Mouse (Mus musculus) hindbrain, embryonic 14.5 days (tissue): Measurements from ENCODE around the gene Gm10053. TPM values are rescaled to one million over a fixed set of nuclear protein-coding genes. Genes with fewer than 3 reads are reported as not detected.

Experiments
- ATAC-seq: fragments of 200-750 bp; cut with Nextera tagmentation; 2 replicates; pipeline ENCODE4 v1.8.0; 2017; ENCODE audit warnings: moderate number of reproducible peaks, mild to moderate bottlenecking, moderate TSS enrichment, moderate library complexity; ENCODE audit not compliant: low FRiP score
- DNase-seq: peaks from one replicate; pipeline ENCODE4 v3.0.0-alpha.2; 2015; ENCODE audit warnings: low spot score
- H3K27ac ChIP-seq: fragments of 300-500 bp; sonication (generic); 2 replicates; pipeline ENCODE4 v1.5.1; 2014; ENCODE audit warnings: mild to moderate bottlenecking, moderate library complexity
- H3K27me3 ChIP-seq: fragments of 300-500 bp; sonication (generic); 2 replicates; pipeline ENCODE4 v1.6.1; 2014; ENCODE audit warnings: mild to moderate bottlenecking, low read length, mixed read lengths; ENCODE audit not compliant: control insufficient read depth, insufficient read depth
- H3K36me3 ChIP-seq: fragments of 300-500 bp; sonication (generic); replicated peaks from 2 replicates; pipeline ENCODE4 v1.6.1; 2014; ENCODE audit not compliant: control insufficient read depth, insufficient read depth
- H3K4me1 ChIP-seq: fragments of 300-500 bp; sonication (generic); replicated peaks from 2 replicates; pipeline ENCODE4 v1.6.1; 2014; ENCODE audit warnings: antibody characterized with exemption, low read length, mixed read lengths; ENCODE audit not compliant: control insufficient read depth, insufficient read depth
- H3K4me2 ChIP-seq: fragments of 300-500 bp; sonication (generic); replicated peaks from 2 replicates; pipeline ENCODE4 v1.6.1; 2014; ENCODE audit warnings: mild to moderate bottlenecking, moderate library complexity
- H3K4me3 ChIP-seq: fragments of 300-500 bp; sonication (generic); replicated peaks from 2 replicates; pipeline ENCODE4 v1.5.1; 2014; ENCODE audit warnings: mild to moderate bottlenecking, low read length
- H3K9ac ChIP-seq: fragments of 300-500 bp; sonication (generic); 2 replicates; pipeline ENCODE4 v1.6.1; 2014
- H3K9me3 ChIP-seq: fragments of 300-500 bp; sonication (generic); 2 replicates; pipeline ENCODE4 v1.6.1; 2016; ENCODE audit warnings: low read length; ENCODE audit not compliant: control insufficient read depth
- WGBS: fragments of 180-500 bp; shearing (Covaris S2); extraction: QIAGEN DNeasy Blood & Tissue Kit; methylation state at CpG from one replicate; pipeline ENCODE4 v1.1.7; 2014; 5-methylcytosine and 5-hydroxymethylcytosine counted together
- polyA plus RNA-seq: library from polyadenylated mRNA; unstranded; fragments of >200 nt; fragmentation: Nextera tagmentation; extraction: Ambion mirVana; gene quantifications from 2 replicates; pipeline ENCODE4 v1.2.1, GENCODE M21; 2014

The Gm10053 gene
- polyA plus RNA-seq, 1 experiment from 2014 or later: 296 TPM

DNA sequence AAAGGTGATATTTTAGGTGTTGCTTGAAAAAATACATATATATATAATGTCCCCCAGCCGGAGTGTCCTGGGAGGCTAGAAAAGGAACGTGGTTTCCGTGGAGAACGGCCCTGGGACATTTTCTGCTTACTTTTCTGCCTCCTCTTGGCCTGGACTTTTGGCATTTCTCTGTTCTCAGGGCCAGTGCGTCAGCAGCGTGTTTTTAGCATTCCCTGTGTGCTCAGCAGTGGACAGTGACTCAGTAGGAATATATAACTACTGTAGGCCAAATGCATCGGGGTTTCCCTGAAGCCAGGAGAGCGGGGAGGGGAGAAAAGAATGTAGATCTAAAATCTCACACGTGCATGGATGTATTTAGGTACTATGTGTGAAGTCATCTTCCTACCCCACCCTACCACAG lies 10.1 kb upstream of the Gm10053 start:
- H3K4me2 ChIP-seq: no peak overlapping the region
- DNase-seq (no peak), ATAC-seq (no peak)
- H3K4me3 ChIP-seq: no peak overlapping the region
- H3K27me3 ChIP-seq: peaks cover 29% of the 10 kb centered on the region
- WGBS: 88% methylated on average over 9 of the region's 9 CpGs
- no peak overlapping the region for H3K9ac ChIP-seq
- H3K9me3 ChIP-seq: no peaks in the 10 kb centered on the region
- no peak overlapping the region for H3K27ac ChIP-seq
- H3K36me3 ChIP-seq: no peaks in the 10 kb centered on the region
- 0 out of 2 replicates have a peak, but pooled peaks cover 3% of the 10 kb centered on the region for H3K4me1 ChIP-seq

DNA sequence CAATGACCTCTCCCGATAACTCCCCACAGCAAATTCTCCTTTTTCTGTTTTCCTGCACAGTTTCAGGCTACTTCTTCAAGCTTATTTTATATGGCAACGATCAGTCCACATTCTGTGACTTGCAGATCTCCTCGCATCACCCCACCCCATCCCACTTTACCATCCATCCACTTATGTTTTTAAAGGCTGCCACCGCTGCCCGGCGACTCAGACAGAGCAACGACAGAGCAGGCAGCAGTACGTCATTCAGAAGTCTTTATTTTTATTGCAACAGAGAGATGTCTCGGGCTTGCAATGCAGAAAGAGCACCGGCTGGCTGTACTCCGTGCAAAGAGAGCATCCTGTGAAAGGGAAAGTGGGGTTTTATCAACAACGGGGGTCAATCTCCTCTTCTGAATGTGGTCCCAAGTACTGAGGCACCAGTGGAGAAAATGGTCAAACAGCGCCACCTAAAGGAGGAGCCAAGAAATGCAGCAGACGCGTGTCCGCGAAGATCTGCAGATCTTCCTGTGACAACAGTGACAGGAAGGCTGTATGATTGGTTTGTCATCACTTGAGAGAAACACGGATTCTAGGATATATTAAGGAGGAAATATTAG lies 4.3 kb upstream of the Gm10053 start:
- H3K27me3 ChIP-seq: 0 out of 2 replicates have a peak, but pooled peaks cover 5% of the 10 kb centered on the region
- no peaks in the 10 kb centered on the region for H3K4me1 ChIP-seq
- H3K4me2 ChIP-seq: peak overlapping the region; percentile 52
- H3K36me3 ChIP-seq: no peaks in the 10 kb centered on the region
- DNase-seq (peak; percentile 94), ATAC-seq (peak; percentile 48; the same call in 1 of the 2 replicates)
- no peak overlapping the region for H3K27ac ChIP-seq
- H3K4me3 ChIP-seq: peak overlapping the region; percentile 22
- H3K9ac ChIP-seq: peak overlapping the region; percentile 36; the same call in 1 of the 2 replicates
- no peaks in the 10 kb centered on the region for H3K9me3 ChIP-seq
- WGBS: 21% methylated on average over 18 of the region's 18 CpGs

DNA sequence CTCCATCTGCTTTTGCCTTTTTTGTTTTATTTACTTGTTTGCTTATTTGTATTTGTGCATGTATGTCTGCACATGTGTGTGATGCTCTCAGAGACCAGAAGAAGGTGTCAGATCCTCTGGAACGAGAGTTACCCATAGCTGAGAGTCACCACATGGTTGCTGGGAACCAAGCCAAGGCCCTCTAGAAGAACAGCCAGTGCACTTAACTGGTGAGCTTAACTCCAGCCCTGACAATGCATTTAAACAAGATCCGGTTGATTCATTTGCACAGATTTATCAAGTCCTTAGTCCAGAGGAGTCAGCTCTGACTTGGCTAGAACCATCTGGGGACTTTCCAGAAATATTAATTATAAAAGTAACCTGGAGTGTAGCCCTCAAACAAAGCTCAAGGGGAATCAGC lies 1.6 kb upstream of the Gm10053 start:
- H3K27me3 ChIP-seq: 0 out of 2 replicates have a peak, but pooled peaks cover 5% of the 10 kb centered on the region
- no peaks in the 10 kb centered on the region for H3K36me3 ChIP-seq
- no peak overlapping the region for H3K4me3 ChIP-seq
- no peak overlapping the region for H3K4me2 ChIP-seq
- H3K9me3 ChIP-seq: no peaks in the 10 kb centered on the region
- ATAC-seq (no peak), DNase-seq (no peak)
- no peak overlapping the region for H3K9ac ChIP-seq
- no peak overlapping the region for H3K27ac ChIP-seq
- WGBS: 73% methylated on average over 2 of the region's 2 CpGs
- no peaks in the 10 kb centered on the region for H3K4me1 ChIP-seq

DNA sequence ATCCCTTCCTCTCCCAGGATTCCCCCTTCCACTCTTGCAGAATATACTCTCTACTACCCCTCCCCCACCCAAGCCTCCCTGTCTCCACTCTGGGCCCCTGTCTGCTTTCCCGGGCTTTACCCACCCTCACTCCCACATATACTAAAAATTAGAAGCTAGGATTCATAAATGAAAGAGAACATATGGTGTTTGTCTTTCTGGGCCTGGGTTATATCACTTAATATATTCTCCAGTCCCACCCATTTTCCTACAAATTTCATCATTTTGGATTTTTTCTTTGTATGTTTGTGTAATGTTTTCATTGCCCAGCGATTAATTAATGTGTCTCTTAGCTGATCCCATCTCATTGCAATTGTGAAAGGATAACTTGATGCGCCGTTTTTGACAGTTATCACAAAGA lies 5.8 kb downstream of the Gm10053 start:
- 67% methylated on average over 4 of the region's 4 CpGs for WGBS
- ATAC-seq (no peak), DNase-seq (no peak)
- no peaks in the 10 kb centered on the region for H3K36me3 ChIP-seq
- H3K27ac ChIP-seq: no peak overlapping the region
- H3K9me3 ChIP-seq: no peaks in the 10 kb centered on the region
- H3K9ac ChIP-seq: no peak overlapping the region
- no peak overlapping the region for H3K4me3 ChIP-seq
- H3K27me3 ChIP-seq: no peaks in the 10 kb centered on the region
- no peaks in the 10 kb centered on the region for H3K4me1 ChIP-seq
- no peak overlapping the region for H3K4me2 ChIP-seq

DNA sequence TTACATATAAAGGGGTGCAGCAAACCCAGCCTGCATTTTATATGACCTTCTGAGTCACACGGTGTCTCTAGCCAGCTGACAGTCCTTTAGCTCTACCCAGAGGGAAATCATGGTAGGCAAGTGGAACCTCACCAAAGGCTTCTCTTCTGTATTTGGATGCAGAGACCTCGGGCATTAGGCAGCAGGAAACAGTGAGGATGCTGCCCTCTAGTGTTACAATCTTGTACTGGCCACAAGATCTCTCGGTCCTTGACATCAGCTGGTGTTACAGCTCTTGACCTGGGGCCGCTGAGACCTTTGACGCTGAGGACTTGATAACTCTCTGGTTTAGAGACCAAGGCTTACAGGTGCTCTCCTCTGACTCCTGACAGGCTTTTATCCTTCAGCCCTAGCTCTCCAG lies 10.0 kb downstream of the Gm10053 start:
- ATAC-seq (peak; percentile 43; the same call in 1 of the 2 replicates), DNase-seq (peak; percentile 79)
- H3K9ac ChIP-seq: no peak overlapping the region
- H3K27ac ChIP-seq: no peak overlapping the region
- H3K4me1 ChIP-seq: no peaks in the 10 kb centered on the region
- H3K4me2 ChIP-seq: no peak overlapping the region
- no peak overlapping the region for H3K4me3 ChIP-seq
- no peaks in the 10 kb centered on the region for H3K36me3 ChIP-seq
- no peaks in the 10 kb centered on the region for H3K9me3 ChIP-seq
- no peaks in the 10 kb centered on the region for H3K27me3 ChIP-seq
- WGBS: 12% methylated on average over 5 of the region's 5 CpGs

DNA sequence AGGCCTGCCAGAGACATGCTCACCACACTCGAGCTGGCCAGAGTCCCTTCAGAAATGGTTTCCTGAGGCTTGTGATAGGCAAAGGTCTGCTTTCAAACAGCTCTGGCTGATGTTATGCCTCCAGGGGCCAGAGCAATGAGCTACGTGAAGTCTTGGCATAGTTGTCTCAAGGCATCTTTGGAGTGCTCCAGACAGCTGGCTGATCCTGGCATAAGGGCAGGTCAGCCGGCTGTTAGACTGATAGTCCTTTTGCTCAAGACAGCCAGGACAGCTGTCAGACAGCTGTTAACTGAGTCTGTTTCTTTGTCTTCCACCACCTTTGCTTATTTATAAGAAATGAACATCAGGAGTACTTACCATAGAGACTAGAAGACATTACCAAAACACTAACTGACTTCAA lies 11.4 kb downstream of the Gm10053 start:
- H3K4me3 ChIP-seq: no peak overlapping the region
- DNase-seq (no peak), ATAC-seq (no peak)
- no peak overlapping the region for H3K4me2 ChIP-seq
- no peak overlapping the region for H3K27ac ChIP-seq
- H3K9ac ChIP-seq: no peak overlapping the region
- H3K36me3 ChIP-seq: no peaks in the 10 kb centered on the region
- no peaks in the 10 kb centered on the region for H3K4me1 ChIP-seq
- 96% methylated on average over 3 of the region's 3 CpGs for whole genome bisulfite sequencing
- no peaks in the 10 kb centered on the region for H3K9me3 ChIP-seq
- H3K27me3 ChIP-seq: no peaks in the 10 kb centered on the region

DNA sequence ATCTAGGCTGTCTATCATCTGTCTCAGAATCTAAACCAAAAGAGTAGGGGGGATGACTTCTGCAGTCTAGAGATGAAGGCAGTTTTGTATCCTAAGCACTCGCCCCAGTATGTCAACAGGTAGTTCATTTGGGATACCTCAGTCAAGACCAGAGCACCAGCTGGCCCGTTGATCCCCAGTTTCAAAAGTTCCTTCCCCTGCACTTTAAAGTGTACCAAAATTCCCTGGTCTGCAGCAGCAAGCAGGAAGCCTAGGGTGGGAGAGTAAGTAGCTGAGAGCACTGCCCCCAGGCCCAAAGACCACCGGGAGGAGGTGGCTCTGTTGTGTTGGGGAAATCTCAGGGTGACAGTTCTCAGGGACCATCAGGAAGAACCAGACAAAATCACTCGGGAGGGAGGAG lies 21.1 kb downstream of the Gm10053 start:
- Histone ChIP-seq H3K9me3 (no peaks in the 10 kb centered on the region), H3K4me3 (no peak overlapping the region), H3K27ac (no peak overlapping the region), H3K9ac (no peak overlapping the region), H3K4me2 (no peak overlapping the region), H3K36me3 (no peaks in the 10 kb centered on the region), H3K27me3 (peaks cover 56% of the 10 kb centered on the region), H3K4me1 (peaks cover 17% of the 10 kb centered on the region; the same call in 1 of the 2 replicates)
- 13% methylated on average over 4 of the region's 4 CpGs for WGBS
- ATAC-seq: no peak
- DNase-seq: no peak

DNA sequence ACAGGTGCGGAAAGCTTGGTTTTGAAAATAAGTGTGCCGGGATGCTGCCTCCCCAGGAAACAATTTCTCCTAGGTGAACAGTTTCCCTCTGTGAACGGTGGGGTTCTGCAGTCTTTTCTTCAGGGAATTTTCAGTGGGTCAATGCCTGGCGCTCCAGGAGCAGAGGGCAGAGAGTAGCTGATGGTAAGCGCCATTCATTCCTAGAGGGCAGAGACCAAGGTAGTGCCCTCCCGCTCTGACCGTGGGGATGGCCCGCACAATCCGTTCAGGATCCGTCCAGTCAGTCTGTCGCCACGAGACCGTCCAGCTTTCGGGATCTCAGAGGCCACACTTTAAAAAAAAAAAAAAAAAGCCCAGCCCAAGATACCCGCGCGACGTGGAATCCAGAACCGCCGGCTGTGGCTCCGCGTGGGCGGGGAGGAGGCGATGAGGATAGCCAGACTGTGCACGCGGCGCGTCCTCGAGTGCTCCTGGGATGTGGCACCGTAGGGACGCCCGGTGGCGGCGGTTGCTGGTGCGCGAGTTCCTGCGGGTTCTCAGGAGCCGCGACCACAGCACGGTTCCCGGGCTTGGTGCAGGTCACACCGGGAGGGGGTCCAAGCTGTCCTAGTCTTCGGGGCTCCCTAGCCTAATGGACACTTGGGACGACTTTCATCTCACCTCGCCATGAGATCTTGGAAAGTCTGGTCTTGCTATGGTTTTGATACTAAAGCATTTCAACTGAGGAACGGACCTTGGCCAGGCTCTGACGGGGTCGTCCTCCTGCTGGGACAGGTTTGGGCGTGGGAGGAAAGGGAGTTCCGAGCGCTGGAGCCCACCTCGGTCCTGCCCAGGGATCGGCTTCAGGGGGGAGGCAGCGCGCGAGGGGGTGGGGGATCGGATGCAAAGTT lies 21.8 kb downstream of the Gm10053 start:
- Histone ChIP-seq H3K9ac (no peak overlapping the region), H3K27ac (no peak overlapping the region), H3K4me1 (peaks cover 17% of the 10 kb centered on the region; the same call in 1 of the 2 replicates), H3K27me3 (peaks cover 64% of the 10 kb centered on the region), H3K4me3 (peak overlapping the region; percentile 7; the same call in 1 of the 2 replicates), H3K36me3 (no peaks in the 10 kb centered on the region), H3K4me2 (peak overlapping the region; percentile 27; the same call in 1 of the 2 replicates), H3K9me3 (no peaks in the 10 kb centered on the region)
- no peak for ATAC-seq
- WGBS: 1% methylated on average over 57 of the region's 57 CpGs
- no peak for DNase-seq

DNA sequence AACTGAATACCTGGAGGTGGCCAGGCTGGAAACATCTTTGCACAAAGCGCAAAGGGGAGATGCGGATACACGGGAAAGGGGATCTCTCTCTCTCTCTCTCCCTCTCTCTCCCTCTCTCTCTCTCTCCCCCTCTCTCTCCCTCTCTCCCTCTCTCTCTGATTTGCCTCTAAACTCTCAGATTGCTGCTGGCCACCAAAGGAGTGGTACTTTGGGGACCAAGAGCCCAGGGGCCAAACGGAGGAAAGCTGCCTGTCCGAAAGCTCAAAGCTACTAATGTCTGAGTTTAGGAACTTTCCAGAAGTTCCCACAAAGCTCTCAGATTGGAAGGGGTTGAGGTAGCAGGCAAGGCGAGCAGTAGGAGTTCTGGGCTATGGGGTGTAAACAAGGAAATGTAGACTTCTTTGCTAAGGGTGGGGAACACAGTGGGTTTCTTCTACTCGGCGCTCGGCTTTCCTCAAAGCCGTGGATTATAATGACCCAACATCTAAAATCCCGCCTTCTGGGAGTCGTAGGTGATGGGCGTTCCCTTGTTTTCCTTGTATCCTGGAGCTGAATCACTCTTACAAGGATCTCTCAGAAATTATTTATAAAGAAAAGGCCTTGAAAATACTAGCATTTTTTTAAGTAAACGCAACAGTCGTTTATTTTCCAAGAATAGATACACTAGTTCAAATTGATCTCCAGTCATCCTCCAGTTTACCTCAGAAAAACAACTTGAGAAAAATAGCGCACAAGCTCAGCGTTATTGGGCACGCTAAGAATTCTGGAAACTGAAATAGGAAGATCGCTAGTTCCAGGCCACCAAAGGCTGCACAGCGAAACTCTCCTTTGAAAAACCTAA lies 22.6 kb downstream of the Gm10053 start:
- Histone ChIP-seq H3K27ac (no peak overlapping the region), H3K27me3 (peaks cover 72% of the 10 kb centered on the region), H3K4me1 (peaks cover 17% of the 10 kb centered on the region; the same call in 1 of the 2 replicates), H3K4me3 (no peak overlapping the region), H3K4me2 (no peak overlapping the region), H3K36me3 (no peaks in the 10 kb centered on the region), H3K9ac (no peak overlapping the region), H3K9me3 (no peaks in the 10 kb centered on the region)
- 2% methylated on average over 20 of the region's 20 CpGs for WGBS
- DNase-seq (no peak), ATAC-seq (no peak)
